Mouse (Mus musculus) heart, embryonic 16.5 days (tissue): ENCODE measurements around the gene Hbs1l. TPM values are rescaled to one million over a fixed set of nuclear protein-coding genes. Genes with fewer than 3 reads are reported as not detected.

ENCODE experiments used
- ATAC-seq: fragments of 200-750 bp; cut with Nextera tagmentation; replicated peaks from 2 replicates; pipeline ENCODE4 v1.8.0; 2017; ENCODE audit warnings: moderate number of reproducible peaks; ENCODE audit not compliant: insufficient read depth, low FRiP score; ENCODE audit errors: extremely low read depth
- H3K27ac ChIP-seq: fragments of 300-500 bp; sonication (generic); 2 replicates; pipeline ENCODE4 v1.5.1; 2014; ENCODE audit warnings: mild to moderate bottlenecking, low read length, control low read depth, moderate library complexity
- H3K27me3 ChIP-seq: fragments of 300-500 bp; sonication (generic); 2 replicates; pipeline ENCODE4 v1.6.1; 2014; ENCODE audit warnings: low read length, mixed read lengths; ENCODE audit not compliant: control insufficient read depth, insufficient read depth
- H3K36me3 ChIP-seq: fragments of 300-500 bp; sonication (generic); 2 replicates; pipeline ENCODE4 v1.6.1; 2014; ENCODE audit not compliant: control insufficient read depth, insufficient read depth
- H3K4me1 ChIP-seq: fragments of 300-500 bp; sonication (generic); 2 replicates; pipeline ENCODE4 v1.6.1; 2014; ENCODE audit warnings: low read length, mixed read lengths; ENCODE audit not compliant: control insufficient read depth, insufficient read depth
- H3K4me2 ChIP-seq: fragments of 300-500 bp; sonication (generic); 2 replicates; pipeline ENCODE4 v1.6.1; 2014; ENCODE audit warnings: low read depth, mild to moderate bottlenecking, control low read depth, low read length
- H3K4me3 ChIP-seq: fragments of 300-500 bp; sonication (generic); 2 replicates; pipeline ENCODE4 v1.5.1; 2014; ENCODE audit warnings: mild to moderate bottlenecking, control low read depth, low read length
- H3K9ac ChIP-seq: fragments of 300-500 bp; sonication (generic); 2 replicates; pipeline ENCODE4 v1.6.1; 2014; ENCODE audit warnings: low read length, control low read depth
- H3K9me3 ChIP-seq: fragments of 300-500 bp; sonication (generic); replicated peaks from 2 replicates; pipeline ENCODE4 v1.6.1; 2016; ENCODE audit warnings: low read length; ENCODE audit not compliant: control insufficient read depth
- WGBS: fragments of 180-500 bp; shearing (Covaris S2); extraction: QIAGEN DNeasy Blood & Tissue Kit; methylation state at CpG from one replicate; pipeline ENCODE4 v1.1.7; 2014; 5-methylcytosine and 5-hydroxymethylcytosine counted together
- polyA plus RNA-seq: library from polyadenylated mRNA; unstranded; fragments of >200 nt; fragmentation: Nextera tagmentation; extraction: Ambion mirVana; gene quantifications from 2 replicates; pipeline ENCODE4 v1.2.1, GENCODE M21; 2015

Gene Hbs1l
- polyA plus RNA-seq, 1 experiment from 2014 or later: 73.1 TPM

GRCm38 (mm10) chr10:21400453-21400852, 104.7 kb downstream of the Hbs1l start:
- Histone ChIP-seq H3K36me3 (no peaks in the 10 kb centered on the region), H3K27me3 (no peaks in the 10 kb centered on the region; the same call in 1 of the 2 replicates), H3K4me3 (no peak overlapping the region), H3K4me2 (peak overlapping the region; percentile 43), H3K9ac (no peak overlapping the region; the same call in 1 of the 2 replicates), H3K9me3 (no peaks in the 10 kb centered on the region), H3K27ac (peak overlapping the region; percentile 85), H3K4me1 (peaks cover 29% of the 10 kb centered on the region)
- 11% methylated on average over 2 of the region's 2 CpGs for WGBS
- peak; percentile 39; the same call in 1 of the 2 replicates for ATAC-seq

DNA sequence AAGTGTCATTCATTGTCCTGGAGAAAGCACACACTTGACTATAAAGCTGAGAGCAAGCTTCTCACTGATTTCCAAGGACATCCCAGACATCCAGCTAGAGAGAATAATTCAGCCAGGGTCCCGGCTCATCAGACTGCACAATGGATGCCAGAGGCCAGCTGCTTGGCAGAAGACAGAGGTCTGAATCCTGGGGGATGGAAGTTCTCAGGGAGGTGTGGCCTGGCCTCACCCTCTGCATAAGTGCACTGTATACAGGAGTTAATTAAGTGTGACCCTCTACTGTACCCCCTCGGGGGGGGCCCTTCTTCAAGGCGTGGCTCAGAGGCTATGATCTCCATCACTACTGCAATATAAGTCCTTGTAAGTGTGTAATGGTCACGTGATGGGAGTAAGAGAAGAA, 105.5 kb downstream of the Hbs1l start:
- Histone ChIP-seq H3K9ac (no peak overlapping the region), H3K9me3 (no peaks in the 10 kb centered on the region), H3K27me3 (no peaks in the 10 kb centered on the region; the same call in 1 of the 2 replicates), H3K36me3 (no peaks in the 10 kb centered on the region), H3K4me1 (peaks cover 29% of the 10 kb centered on the region), H3K4me3 (no peak overlapping the region), H3K4me2 (no peak overlapping the region), H3K27ac (0 out of 2 replicates have a peak overlapping the region, but pooled peaks have one; percentile 23)
- no peak for ATAC-seq
- WGBS: 49% methylated on average over 4 of the region's 4 CpGs

DNA sequence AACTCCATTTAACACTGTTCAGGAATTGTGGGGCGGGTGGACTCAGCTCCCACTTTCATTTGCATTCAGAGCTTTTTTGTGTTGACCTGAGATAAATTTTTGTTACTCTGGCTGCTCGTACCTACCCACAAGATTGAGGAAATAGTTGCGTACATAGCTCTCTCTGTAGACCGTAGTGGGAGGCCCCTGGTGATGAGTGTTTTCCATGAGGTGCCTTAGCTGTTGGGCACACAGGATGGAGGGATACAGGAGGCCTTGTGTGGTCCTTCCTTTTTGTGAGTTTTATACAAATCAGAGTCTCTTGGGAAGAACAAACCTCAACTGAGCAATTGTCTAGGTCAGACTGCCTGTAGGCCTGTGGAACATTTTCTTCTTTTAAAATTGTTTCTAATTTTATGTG, 109.0 kb downstream of the Hbs1l start:
- no peak for ATAC-seq
- no peaks in the 10 kb centered on the region for H3K36me3 ChIP-seq
- H3K9me3 ChIP-seq: no peaks in the 10 kb centered on the region
- H3K4me3 ChIP-seq: no peak overlapping the region
- no peak overlapping the region for H3K4me2 ChIP-seq
- no peak overlapping the region for H3K9ac ChIP-seq
- no peak overlapping the region for H3K27ac ChIP-seq
- no peaks in the 10 kb centered on the region for H3K27me3 ChIP-seq
- 81% methylated on average over 4 of the region's 4 CpGs for WGBS
- peaks cover 20% of the 10 kb centered on the region for H3K4me1 ChIP-seq

- no peak overlapping the region for H3K9ac ChIP-seq
- H3K27me3 ChIP-seq: no peaks in the 10 kb centered on the region
- peaks cover 9% of the 10 kb centered on the region for H3K4me1 ChIP-seq
- no peak for ATAC-seq
- no peak overlapping the region for H3K27ac ChIP-seq
- no peak overlapping the region for H3K4me2 ChIP-seq
- no peak overlapping the region for H3K4me3 ChIP-seq
- 76% methylated on average over 11 of the region's 11 CpGs for WGBS
- no peaks in the 10 kb centered on the region for H3K36me3 ChIP-seq
- H3K9me3 ChIP-seq: no peaks in the 10 kb centered on the region
Observed at GRCm38 (mm10) chr10:21405707-21406534, 110.1 kb downstream of the Hbs1l start.

DNA sequence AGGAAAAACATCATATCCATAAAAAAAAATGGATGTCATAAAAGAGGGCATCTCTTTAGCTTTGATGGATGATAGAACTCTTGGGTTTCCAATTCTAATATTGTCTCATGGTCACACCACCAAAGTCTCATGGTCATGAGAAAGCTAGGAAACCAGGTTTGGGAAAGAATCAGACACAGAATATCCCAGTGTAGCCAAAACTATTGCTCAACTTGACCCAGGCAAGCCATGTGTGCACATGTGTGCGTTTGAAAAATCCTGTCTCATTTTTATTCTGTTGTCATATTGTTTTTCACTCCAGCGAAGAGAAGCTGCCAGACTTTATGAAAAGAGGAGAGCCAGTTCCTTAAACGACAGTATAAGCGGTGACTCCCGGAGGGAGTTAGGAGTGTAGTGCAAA, 114.9 kb downstream of the Hbs1l start:
- ATAC-seq: no peak
- WGBS: 82% methylated on average over 5 of the region's 5 CpGs
- Histone ChIP-seq H3K27me3 (no peaks in the 10 kb centered on the region), H3K36me3 (no peaks in the 10 kb centered on the region), H3K4me2 (no peak overlapping the region), H3K4me3 (no peak overlapping the region), H3K9me3 (no peaks in the 10 kb centered on the region), H3K4me1 (no peaks in the 10 kb centered on the region), H3K9ac (no peak overlapping the region), H3K27ac (no peak overlapping the region)

DNA sequence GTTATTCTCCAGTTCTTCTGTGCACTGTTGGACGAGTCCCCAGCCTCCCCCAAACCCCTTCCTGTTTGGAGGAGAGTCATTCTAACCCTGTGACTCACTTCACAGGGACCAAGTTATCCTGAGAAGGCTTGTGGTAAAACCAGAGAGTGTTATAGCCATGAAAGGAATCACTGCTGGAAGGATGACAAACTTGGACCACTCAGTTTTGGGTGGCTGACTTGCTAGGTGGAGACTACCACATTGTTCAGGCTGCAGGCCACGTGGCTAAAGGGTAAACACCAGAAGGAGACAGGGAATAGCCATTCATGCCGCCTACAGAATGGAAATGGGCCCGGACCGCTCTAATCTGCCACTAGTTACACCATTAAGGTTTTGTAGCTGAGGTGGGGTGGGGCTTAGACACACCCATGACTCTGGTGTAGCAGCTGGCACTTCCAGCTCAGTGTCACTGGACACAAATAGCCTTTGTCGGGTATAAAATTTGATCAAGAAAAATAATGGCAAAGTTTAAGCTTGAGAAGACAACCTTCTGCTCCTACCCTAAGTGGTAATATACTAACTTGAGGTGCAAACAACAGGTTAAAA, 115.9 kb downstream of the Hbs1l start:
- Histone ChIP-seq H3K36me3 (no peaks in the 10 kb centered on the region), H3K4me3 (no peak overlapping the region), H3K27ac (no peak overlapping the region), H3K4me2 (no peak overlapping the region), H3K9me3 (no peaks in the 10 kb centered on the region), H3K27me3 (no peaks in the 10 kb centered on the region), H3K9ac (no peak overlapping the region), H3K4me1 (no peaks in the 10 kb centered on the region)
- ATAC-seq: no peak
- 70% methylated on average over 6 of the region's 6 CpGs for WGBS

GRCm38 (mm10) chr10:21415031-21415430, 119.3 kb downstream of the Hbs1l start:
- Histone ChIP-seq H3K27me3 (no peaks in the 10 kb centered on the region), H3K9me3 (no peaks in the 10 kb centered on the region), H3K4me3 (no peak overlapping the region), H3K27ac (no peak overlapping the region), H3K4me2 (no peak overlapping the region), H3K36me3 (no peaks in the 10 kb centered on the region), H3K9ac (no peak overlapping the region), H3K4me1 (no peaks in the 10 kb centered on the region)
- no peak for ATAC-seq
- WGBS: 67% methylated on average over 4 of the region's 4 CpGs

DNA sequence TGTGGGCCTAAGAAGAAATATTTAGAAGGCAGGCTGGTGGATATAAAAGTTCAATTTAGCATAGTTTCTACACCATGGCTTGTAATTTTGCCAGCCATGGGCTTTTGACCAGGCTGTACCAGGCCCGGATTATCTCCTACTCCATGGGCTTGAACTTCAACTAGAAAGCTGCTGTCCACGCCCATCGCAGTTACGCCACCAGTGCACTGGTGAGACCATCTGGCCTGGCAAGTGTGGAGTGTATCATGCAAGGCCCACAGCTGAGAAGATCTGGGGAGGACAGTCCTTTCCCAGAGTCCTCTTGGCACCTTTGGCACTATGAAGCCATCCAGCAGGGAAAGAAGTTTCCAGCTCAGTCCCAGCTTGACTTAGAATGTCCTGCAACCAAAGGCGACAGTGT, 120.4 kb downstream of the Hbs1l start:
- no peak for ATAC-seq
- Histone ChIP-seq H3K9ac (no peak overlapping the region), H3K9me3 (no peaks in the 10 kb centered on the region), H3K4me1 (no peaks in the 10 kb centered on the region), H3K36me3 (no peaks in the 10 kb centered on the region), H3K27ac (no peak overlapping the region), H3K27me3 (no peaks in the 10 kb centered on the region), H3K4me2 (no peak overlapping the region), H3K4me3 (no peak overlapping the region)
- 88% methylated on average over 5 of the region's 5 CpGs for WGBS
